Mouse (Mus musculus) layer of hippocampus, adult 8-10 months (tissue): Measurements from ENCODE around the gene Scn10a. TPM values are rescaled to one million over a fixed set of nuclear protein-coding genes. Genes with fewer than 3 reads are reported as not detected.
A peak's percentile ranks its signal among the peaks of the same experiment; 100 is the strongest.

Source experiments
- DNase-seq, 2 experiments: peaks; one replicate each; pipeline ENCODE4 v3.0.0; 2022; ENCODE audit warnings: low spot score in 2 of 2
- total RNA-seq, 4 experiments: library from RNA; stranded (reverse); gene quantifications; 2 replicates each; pipeline ENCODE4 v1.2.4; 2022

The Scn10a gene
- total RNA-seq, 4 experiments from 2014 or later, result not detected

DNA sequence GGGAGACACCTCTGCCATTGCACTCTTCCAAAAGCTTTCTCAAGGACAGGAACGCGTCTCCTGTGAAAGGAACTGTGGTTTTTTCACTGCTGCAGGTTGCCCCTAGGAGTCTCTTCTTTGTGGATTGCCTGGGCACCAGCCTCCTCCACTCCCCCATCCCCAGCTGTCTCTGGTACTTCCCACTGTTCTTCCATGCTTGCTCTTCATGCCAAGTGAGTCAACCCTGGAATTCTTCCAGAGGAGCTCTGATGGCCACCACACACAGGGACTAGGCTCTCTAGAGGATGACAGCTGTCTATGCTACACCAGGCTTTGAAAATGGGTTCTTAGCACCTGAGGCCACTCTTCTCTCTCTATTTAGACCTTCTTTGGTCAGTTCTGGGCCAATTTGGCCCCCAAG, 142.1 kb downstream of the Scn10a start:
- DNase-seq, result peak; percentile 26 to 33

- DNase-seq, result no peak
Observed at GRCm38 (mm10) chr9:119575732-119576131, 143.4 kb downstream of the Scn10a start.

DNA sequence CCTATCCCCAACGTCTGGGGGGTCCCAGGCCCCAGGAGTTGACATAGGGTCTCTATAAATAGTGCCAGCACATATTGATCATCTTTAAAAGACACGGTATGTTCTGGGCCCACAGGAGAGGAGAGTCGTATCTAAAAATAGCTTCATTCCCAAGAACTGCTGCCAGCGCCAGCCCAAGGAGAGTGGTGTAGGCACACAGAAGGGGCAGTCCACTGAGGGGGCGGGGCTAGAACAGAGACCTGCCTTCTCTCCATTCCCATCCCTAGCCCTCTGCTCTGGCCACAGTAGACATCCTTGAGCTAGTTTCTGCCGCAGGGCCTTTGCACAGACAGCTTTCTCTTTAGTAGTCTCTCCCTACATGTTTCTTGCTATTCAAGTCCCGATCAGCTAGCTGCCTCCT, 144.8 kb downstream of the Scn10a start:
- no peak for DNase-seq

DNA sequence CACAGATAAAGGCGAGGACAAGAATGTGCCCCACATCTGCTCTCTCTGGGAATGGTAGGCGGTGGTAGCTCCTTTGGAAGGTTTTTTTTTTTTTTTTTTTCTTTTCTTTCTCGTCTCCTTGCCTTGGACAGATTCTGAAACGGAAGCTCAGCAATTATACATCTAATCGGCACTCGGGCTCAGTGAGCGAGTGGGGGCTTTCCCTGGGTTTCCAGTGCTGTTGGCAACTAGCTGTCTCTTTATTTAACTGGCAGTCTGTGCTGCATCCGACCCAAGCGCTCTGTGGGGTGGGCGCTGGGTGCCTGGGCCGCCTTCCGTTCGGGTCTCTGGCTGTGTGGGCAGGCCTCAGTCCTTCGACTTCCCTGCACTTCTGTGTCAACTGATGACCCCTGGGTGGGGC, 146.1 kb downstream of the Scn10a start:
- DNase-seq, result no peak

DNA sequence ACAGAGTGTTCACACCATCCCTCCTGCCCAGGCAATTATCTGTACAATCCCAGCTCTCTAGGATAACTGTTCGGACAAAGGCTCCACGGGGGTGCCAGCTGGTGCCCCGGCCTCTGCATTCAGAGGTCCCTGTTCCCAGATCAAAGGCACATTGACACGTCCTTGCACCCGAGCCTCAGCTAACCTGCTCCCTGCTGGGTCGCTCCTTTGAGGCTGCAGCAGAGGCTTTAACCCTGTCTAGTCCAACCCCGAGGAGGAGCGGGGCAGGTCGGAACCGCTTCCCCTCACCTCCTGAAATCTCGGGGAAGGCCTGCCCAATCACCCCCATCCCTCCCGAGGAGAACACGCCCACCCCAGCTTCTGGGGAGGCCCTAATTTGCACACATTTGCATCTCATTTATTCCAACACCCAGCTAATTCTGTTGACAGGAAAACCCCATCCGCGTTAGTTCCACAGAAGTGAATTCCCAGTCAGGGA, 147.7 kb downstream of the Scn10a start:
- DNase-seq, result no peak

DNA sequence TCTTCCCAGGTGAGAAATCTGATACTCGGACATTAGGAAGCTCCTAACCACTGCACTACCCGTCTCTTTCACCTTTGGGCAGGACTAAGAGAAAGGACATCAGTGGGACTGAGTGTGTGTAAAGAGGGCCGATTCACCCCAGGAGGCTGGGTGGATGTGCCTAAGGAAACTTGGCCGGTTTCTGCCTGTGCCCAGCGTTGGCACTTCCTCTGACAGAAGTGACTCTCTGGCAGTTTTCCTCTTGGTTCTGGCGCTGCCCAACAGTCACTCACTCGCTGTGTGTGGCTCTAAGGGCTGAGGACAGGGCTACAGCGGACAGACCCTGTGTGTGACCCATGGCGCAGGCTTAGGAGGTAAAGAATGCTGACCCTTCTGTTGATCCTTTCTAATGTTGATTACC, 148.5 kb downstream of the Scn10a start:
- DNase-seq, result no peak

DNA sequence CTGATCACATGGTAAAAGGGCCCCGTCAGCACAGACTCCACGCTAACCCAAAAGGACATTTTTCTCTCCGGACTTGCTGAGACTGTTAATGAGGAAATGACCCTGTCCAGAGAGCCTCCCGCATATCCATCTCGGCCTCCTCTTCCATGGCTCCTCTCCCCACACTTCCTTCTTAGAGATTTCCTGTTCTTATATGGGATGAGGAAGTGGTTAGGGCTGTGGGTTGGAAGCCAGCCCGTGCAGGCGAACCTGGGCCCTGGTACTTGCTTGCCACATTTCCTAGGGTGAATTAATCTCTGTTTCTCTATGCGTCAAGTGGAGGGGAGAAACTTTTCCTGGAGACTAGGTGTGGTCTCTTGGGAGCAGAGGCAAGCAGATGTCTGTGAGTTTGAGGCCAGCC, 150.4 kb downstream of the Scn10a start:
- DNase-seq, result no peak

DNA sequence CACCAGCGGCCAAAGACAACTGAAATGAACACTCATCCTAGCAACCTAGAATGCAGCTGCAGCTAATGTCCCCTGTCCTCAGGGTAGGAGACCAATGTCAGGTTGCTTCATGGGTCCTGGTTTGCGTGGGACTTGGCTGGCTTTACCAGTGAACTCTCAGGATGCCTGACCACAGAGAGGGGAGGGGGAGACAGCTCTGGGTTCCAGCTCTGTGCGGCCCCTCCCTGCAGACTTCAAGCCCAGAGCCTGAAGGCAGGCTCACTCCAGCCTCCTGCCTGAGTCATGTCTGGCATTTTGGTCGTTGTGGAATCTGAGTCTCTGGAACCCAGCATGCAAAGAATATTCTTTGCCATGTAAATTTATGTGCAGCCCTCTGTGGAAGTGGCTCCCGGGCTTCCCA, 151.3 kb downstream of the Scn10a start:
- DNase-seq, result no peak

DNA sequence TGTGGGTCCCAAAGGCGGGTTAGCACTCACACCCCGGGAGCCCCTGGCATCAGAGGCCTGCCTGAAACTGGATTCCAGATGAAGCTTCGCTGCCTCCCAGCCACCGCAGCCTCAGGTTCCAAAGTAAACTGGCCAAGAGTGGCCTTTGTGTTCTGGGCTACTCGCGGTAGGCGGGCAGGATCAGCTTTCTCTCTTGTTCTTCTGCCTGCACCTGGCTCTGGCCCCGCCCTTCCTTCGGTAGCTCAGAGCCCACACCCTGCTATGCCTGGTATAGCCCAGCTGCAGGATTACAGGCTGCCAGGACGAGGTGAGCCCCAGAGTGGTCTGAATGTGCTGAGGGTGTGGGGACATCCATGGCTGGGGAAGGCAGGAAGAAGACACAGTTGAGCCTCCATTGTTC, 152.9 kb downstream of the Scn10a start:
- DNase-seq, result no peak

DNA sequence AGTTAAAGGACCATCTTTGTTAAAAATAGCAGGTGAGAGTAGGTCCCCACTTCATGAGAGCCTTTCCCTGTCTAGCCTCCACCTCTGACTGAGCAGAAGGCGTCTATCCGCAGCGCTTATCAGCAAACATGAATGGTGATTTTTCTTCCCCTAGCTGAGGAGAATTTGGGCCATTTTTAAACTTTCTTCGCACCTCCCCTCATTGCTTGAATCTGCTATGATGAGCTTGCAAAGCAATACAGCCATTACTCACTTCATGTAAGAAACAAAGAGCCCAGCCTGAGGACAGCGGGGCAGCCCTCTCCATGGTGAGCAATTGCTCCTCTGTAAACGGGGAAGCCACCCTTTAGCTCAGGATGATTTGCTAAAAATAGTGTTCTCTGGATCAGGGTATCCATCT, 154.3 kb downstream of the Scn10a start:
- DNase-seq, result no peak

GRCm38 (mm10) chr9:119563617-119564016, 155.5 kb downstream of the Scn10a start:
- DNase-seq, result no peak

- no peak for DNase-seq
Observed at GRCm38 (mm10) chr9:119562256-119562655, 156.9 kb downstream of the Scn10a start.

DNA sequence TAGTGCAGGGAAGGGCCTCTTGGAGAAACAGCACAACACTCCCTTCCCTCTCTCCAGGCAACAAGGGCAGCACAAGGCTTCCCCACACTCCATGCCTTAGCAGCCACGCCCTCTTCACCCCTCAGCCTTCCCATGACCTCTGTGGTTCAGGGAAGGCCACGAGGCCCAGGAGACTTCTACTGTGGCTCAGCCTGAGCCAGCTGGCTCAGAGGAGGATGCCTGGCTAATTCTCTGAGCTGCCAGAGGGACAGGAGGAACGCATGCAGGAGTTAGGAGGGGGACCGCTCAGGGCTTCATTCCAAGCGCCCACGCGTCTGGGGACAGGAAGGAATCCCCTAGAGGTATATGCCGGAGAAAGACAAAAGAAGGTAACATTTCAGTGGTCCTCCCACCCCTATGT, 157.4 kb downstream of the Scn10a start:
- DNase-seq, result no peak

DNA sequence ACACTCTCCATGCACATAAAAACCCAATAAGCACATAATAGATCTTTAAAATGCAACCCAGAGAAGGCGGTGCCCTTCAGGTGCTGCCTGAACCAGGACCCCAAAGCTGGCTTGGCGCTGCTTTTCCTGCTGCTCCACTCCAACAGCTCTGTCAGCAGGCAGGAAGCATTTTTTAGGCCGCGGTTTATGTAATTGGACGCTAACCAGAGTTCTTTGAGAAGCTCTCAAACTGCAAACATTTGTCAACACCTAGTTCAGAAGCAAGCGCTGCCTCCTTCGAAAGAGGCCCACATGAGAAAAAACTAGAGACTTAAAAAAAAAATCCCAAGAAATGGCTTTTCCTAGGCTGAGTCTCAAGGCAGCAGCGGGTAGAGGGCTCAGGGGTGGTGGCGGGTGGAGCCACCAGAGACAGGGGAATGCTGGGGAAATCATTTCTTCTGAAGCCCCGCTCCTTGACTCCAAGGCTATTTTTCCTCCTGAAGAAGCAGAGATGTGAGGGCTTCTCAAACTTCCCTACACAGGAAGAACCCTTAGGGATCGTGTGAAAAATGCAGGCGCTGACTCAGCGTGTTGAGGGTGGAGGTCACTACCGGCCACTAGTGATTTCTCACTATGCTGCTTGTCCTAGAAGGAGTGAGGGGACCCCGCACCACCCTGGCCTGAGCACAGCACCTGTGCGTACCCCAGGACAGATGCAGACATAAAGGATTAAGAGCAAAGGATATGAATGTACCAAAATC, 159.4 kb downstream of the Scn10a start:
- no peak for DNase-seq

Other genes starting within 250 kb of the Scn10a start
- gene Scn5a, start 140.3 kb downstream of the Scn10a start, total RNA-seq, result 1 to 10 TPM in 3 of 4 experiments, under 1 TPM in 1; 0.93 to 1.5 (median 1.2) TPM
- gene Scn11a, start 106.1 kb upstream of the Scn10a start, total RNA-seq, result not detected
- gene Wdr48, start 175.6 kb upstream of the Scn10a start, total RNA-seq, result 10 to 100 TPM; 64.3 to 81.2 (median 74.6) TPM
- 10 to 100 TPM; 30.5 to 35.7 (median 34.1) TPM for gene Gorasp1, start 218.2 kb upstream of the Scn10a start, total RNA-seq
- 1 to 10 TPM; 1.2 to 2.8 (median 1.4) TPM for gene Ttc21a, start 218.3 kb upstream of the Scn10a start, total RNA-seq